Mouse (Mus musculus): ENCODE data around the gene Slc25a45. TPM values are rescaled to one million over a fixed set of nuclear protein-coding genes. Genes with fewer than 3 reads are reported as not detected.
A peak's percentile ranks its signal among the peaks of the same experiment; 100 is the strongest.

Gene Slc25a45
- polyA plus RNA-seq, 1 experiment from 2014 or later: 3.0 TPM

GRCm38 (mm10) chr19:5925311-5925855, 47.8 kb downstream of the Slc25a45 start:
- Histone ChIP-seq H3K27me3 (replicated peaks; ENCODE audit: control insufficient read depth, insufficient read depth, low read length) (no peaks in the 10 kb centered on the region; the same call in 1 of the 2 replicates), H3K4me2 (ENCODE audit: low read depth, low read length) (peak overlapping the region; percentile 96), H3K4me3 (ENCODE audit: low read depth, low read length) (peak overlapping the region; percentile 63), H3K4me1 (ENCODE audit: control insufficient read depth, insufficient read depth, low read length) (peaks cover 21% of the 10 kb centered on the region), H3K27ac (replicated peaks; ENCODE audit: low read depth, low read length) (no peak overlapping the region; the same call in none of the 2 replicates), H3K9ac (ENCODE audit: low read depth, low read length) (peak overlapping the region; percentile 26; the same call in 1 of the 2 replicates), H3K9me3 (ENCODE audit: control insufficient read depth, low read length) (no peaks in the 10 kb centered on the region), H3K36me3 (ENCODE audit: control insufficient read depth, insufficient read depth, low read length) (no peaks in the 10 kb centered on the region)
- ATAC-seq (ENCODE audit: low read depth) (no peak), DNase-seq (ENCODE audit: low spot score) (no peak)
- WGBS: 20% methylated on average over 11 of the region's 11 CpGs

GRCm38 (mm10) chr19:5927026-5927425, 49.4 kb downstream of the Slc25a45 start:
- Histone ChIP-seq H3K9ac (ENCODE audit: low read depth, low read length) (no peak overlapping the region), H3K9me3 (ENCODE audit: control insufficient read depth, low read length) (no peaks in the 10 kb centered on the region), H3K4me3 (ENCODE audit: low read depth, low read length) (no peak overlapping the region), H3K4me1 (ENCODE audit: control insufficient read depth, insufficient read depth, low read length) (peaks cover 21% of the 10 kb centered on the region), H3K36me3 (ENCODE audit: control insufficient read depth, insufficient read depth, low read length) (no peaks in the 10 kb centered on the region), H3K4me2 (ENCODE audit: low read depth, low read length) (no peak overlapping the region), H3K27me3 (replicated peaks; ENCODE audit: control insufficient read depth, insufficient read depth, low read length) (no peaks in the 10 kb centered on the region; the same call in 1 of the 2 replicates), H3K27ac (replicated peaks; ENCODE audit: low read depth, low read length) (no peak overlapping the region)
- 61% methylated on average over 11 of the region's 11 CpGs for WGBS
- no peak for DNase-seq (ENCODE audit: low spot score)
- ATAC-seq (ENCODE audit: low read depth): no peak

GRCm38 (mm10) chr19:5927532-5927931, 49.9 kb downstream of the Slc25a45 start:
- Histone ChIP-seq H3K27ac (replicated peaks; ENCODE audit: low read depth, low read length) (no peak overlapping the region), H3K27me3 (replicated peaks; ENCODE audit: control insufficient read depth, insufficient read depth, low read length) (no peaks in the 10 kb centered on the region; the same call in 1 of the 2 replicates), H3K4me3 (ENCODE audit: low read depth, low read length) (no peak overlapping the region), H3K4me2 (ENCODE audit: low read depth, low read length) (no peak overlapping the region), H3K9me3 (ENCODE audit: control insufficient read depth, low read length) (no peaks in the 10 kb centered on the region), H3K36me3 (ENCODE audit: control insufficient read depth, insufficient read depth, low read length) (no peaks in the 10 kb centered on the region), H3K9ac (ENCODE audit: low read depth, low read length) (no peak overlapping the region), H3K4me1 (ENCODE audit: control insufficient read depth, insufficient read depth, low read length) (peaks cover 21% of the 10 kb centered on the region)
- WGBS: 56% methylated on average over 8 of the region's 8 CpGs
- DNase-seq (ENCODE audit: low spot score): no peak
- no peak for ATAC-seq (ENCODE audit: low read depth)

- WGBS: 52% methylated on average over 6 of the region's 6 CpGs
- Histone ChIP-seq H3K4me2 (ENCODE audit: low read depth, low read length) (no peak overlapping the region), H3K27ac (replicated peaks; ENCODE audit: low read depth, low read length) (no peak overlapping the region; the same call in 1 of the 2 replicates), H3K36me3 (ENCODE audit: control insufficient read depth, insufficient read depth, low read length) (no peaks in the 10 kb centered on the region), H3K4me1 (ENCODE audit: control insufficient read depth, insufficient read depth, low read length) (peaks cover 21% of the 10 kb centered on the region), H3K27me3 (replicated peaks; ENCODE audit: control insufficient read depth, insufficient read depth, low read length) (no peaks in the 10 kb centered on the region; the same call in 1 of the 2 replicates), H3K9me3 (ENCODE audit: control insufficient read depth, low read length) (no peaks in the 10 kb centered on the region), H3K4me3 (ENCODE audit: low read depth, low read length) (no peak overlapping the region), H3K9ac (ENCODE audit: low read depth, low read length) (no peak overlapping the region)
- DNase-seq (ENCODE audit: low spot score) (no peak), ATAC-seq (ENCODE audit: low read depth) (no peak)
Observed at GRCm38 (mm10) chr19:5928104-5928503, 50.5 kb downstream of the Slc25a45 start.

DNA sequence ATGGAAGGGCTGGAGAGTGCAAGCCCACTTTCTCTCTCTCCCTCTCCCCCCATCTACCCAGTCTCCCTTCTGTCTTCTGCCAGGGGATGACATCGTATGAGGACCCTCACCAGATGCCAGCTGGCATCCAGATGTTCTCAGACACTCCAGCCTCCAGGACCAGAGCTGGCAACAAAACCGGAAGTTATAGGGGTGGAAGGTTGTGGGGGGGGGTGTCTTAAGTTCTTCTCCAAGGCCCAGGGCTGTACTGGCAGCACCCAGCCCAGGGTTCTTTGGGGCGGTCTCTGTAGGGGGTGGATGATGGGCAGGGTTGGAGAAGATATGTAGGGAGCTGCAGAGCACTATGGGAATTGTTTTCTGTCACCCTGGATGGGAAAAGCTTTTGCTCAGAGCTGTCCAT, 50.9 kb downstream of the Slc25a45 start:
- Histone ChIP-seq H3K4me1 (ENCODE audit: control insufficient read depth, insufficient read depth, low read length) (peaks cover 21% of the 10 kb centered on the region), H3K27me3 (replicated peaks; ENCODE audit: control insufficient read depth, insufficient read depth, low read length) (no peaks in the 10 kb centered on the region; the same call in 1 of the 2 replicates), H3K9ac (ENCODE audit: low read depth, low read length) (no peak overlapping the region), H3K27ac (replicated peaks; ENCODE audit: low read depth, low read length) (no peak overlapping the region; the same call in 1 of the 2 replicates), H3K9me3 (ENCODE audit: control insufficient read depth, low read length) (no peaks in the 10 kb centered on the region), H3K4me3 (ENCODE audit: low read depth, low read length) (no peak overlapping the region), H3K36me3 (ENCODE audit: control insufficient read depth, insufficient read depth, low read length) (no peaks in the 10 kb centered on the region), H3K4me2 (ENCODE audit: low read depth, low read length) (no peak overlapping the region)
- ATAC-seq (ENCODE audit: low read depth) (no peak), DNase-seq (ENCODE audit: low spot score) (no peak)
- 37% methylated on average over 3 of the region's 3 CpGs for WGBS

DNA sequence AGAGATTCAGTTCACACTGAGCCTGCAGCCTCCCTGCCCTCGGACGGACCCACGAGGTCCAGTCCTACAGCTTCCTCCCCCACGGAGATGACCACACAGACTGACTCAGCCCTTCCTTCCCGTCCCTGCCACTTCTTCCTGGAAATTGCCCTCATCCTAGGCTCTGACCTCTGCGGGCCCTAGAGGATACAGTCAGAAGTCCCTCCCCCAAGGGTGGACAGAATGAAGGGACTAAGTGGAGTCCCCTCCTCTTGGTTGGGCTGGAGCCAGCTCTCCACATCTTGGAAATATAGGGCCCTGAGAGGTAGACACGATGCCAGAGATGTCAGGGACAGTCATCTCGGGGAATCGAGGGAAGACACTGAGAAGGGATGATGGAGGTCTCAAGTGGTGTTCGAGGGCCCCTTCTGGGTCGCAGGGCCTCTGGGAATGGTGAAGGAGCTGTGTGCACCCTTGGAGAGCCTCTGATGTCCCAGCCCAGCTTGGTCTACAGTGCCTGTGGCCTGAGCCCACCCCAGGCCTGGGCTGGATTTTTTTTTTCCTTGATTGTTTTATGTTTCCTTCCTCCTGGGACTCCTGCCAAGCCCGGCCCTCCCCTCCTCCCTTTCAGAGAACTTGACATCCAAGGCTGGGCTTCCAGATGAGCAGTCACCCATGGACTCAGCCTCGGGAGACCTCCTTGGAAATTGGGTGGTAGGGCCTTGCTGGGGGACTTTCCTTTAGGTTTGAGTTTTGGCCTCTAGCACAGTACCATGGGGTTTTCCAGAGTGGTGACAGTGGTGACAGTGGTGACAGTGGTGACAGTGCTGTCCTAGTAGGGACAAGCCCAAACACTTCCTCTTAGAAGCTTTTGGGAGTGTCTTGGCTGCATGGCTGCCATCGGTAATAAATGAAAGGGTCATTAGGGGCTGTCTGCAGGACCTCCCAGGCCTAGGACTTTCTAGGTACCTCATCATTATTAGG, 52.3 kb downstream of the Slc25a45 start:
- no peak for ATAC-seq (ENCODE audit: low read depth)
- H3K9me3 ChIP-seq (ENCODE audit: control insufficient read depth, low read length): no peaks in the 10 kb centered on the region
- peak; percentile 56 for DNase-seq (ENCODE audit: low spot score)
- H3K9ac ChIP-seq (ENCODE audit: low read depth, low read length): no peak overlapping the region
- no peak overlapping the region for H3K4me3 ChIP-seq (ENCODE audit: low read depth, low read length)
- H3K36me3 ChIP-seq (ENCODE audit: control insufficient read depth, insufficient read depth, low read length): no peaks in the 10 kb centered on the region
- WGBS: 62% methylated on average over 14 of the region's 14 CpGs
- H3K4me1 ChIP-seq (ENCODE audit: control insufficient read depth, insufficient read depth, low read length): peaks cover 22% of the 10 kb centered on the region
- no peak overlapping the region for H3K4me2 ChIP-seq (ENCODE audit: low read depth, low read length)
- no peaks in the 10 kb centered on the region; the same call in 1 of the 2 replicates for H3K27me3 ChIP-seq (replicated peaks; ENCODE audit: control insufficient read depth, insufficient read depth, low read length)
- H3K27ac ChIP-seq (replicated peaks; ENCODE audit: low read depth, low read length): no peak overlapping the region

DNA sequence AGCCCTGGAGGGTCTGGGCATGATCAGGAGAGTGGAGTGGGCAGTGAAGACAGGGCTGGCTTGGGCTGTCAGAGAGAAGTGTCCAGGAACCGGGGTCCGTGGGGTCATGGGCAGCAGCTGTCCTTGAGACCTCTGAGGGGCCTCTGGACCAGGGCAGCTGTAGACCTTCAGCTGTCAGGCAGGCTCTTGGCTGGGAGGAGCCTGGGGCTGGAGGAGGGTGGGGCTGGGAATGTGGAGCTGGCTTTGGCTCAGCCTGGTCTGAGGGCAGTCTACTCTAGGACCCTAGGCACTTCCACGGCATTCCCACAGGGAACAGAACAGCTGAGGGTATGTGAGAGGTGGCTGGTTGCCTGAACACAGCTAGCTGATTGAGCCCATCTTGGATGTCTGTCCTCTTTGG, 57.7 kb downstream of the Slc25a45 start:
- Histone ChIP-seq H3K27me3 (replicated peaks; ENCODE audit: control insufficient read depth, insufficient read depth, low read length) (no peaks in the 10 kb centered on the region), H3K9ac (ENCODE audit: low read depth, low read length) (0 out of 2 replicates have a peak overlapping the region, but pooled peaks have one; percentile 2), H3K9me3 (ENCODE audit: control insufficient read depth, low read length) (no peaks in the 10 kb centered on the region), H3K36me3 (ENCODE audit: control insufficient read depth, insufficient read depth, low read length) (no peaks in the 10 kb centered on the region), H3K4me1 (ENCODE audit: control insufficient read depth, insufficient read depth, low read length) (peaks cover 16% of the 10 kb centered on the region; the same call in 1 of the 2 replicates), H3K4me3 (ENCODE audit: low read depth, low read length) (no peak overlapping the region), H3K4me2 (ENCODE audit: low read depth, low read length) (no peak overlapping the region), H3K27ac (replicated peaks; ENCODE audit: low read depth, low read length) (no peak overlapping the region)
- 33% methylated on average over 3 of the region's 3 CpGs for WGBS
- peak; percentile 50 for DNase-seq (ENCODE audit: low spot score)
- peak; percentile 83; the same call in 1 of the 2 replicates for ATAC-seq (ENCODE audit: low read depth)

All from embryonic facial prominence, embryonic 14.5 days (tissue).